14 mouse cellular contexts compared by ENCODE assay signal in genomic region chr12:54453343-54453742, GRCm38 (mm10).
DNase-seq lines count a peak whose midpoint lies in the region; ATAC-seq and TF ChIP-seq lines count a peak whose summit lies in the region.
"Had no signal": no experiment of that assay in that cellular context is flagged by ENCODE, and none has a peak within 500 bp of the region (broad histone marks: within the 10 kb centered on the region; RNA-seq: fewer than 3 reads in every experiment).

No protein-coding gene starts in this region.

- TF ChIP-seq POLR2A in bone marrow, adult 2 months (IDR thresholded peaks at IDR 0.05; ENCODE audit: borderline replicate concordance, control insufficient read depth, low read depth, low read length): no peak

- TF ChIP-seq CTCF in liver, postnatal 0 days (IDR thresholded peaks at IDR 0.05; ENCODE audit: low read depth): no peak
- no peak for TF ChIP-seq CTCF in bone marrow, adult 2 months (IDR thresholded peaks at IDR 0.05; ENCODE audit: control insufficient read depth, insufficient read depth, low read length)

- no peak overlapping the region for H3K27ac ChIP-seq in liver, postnatal 0 days (ENCODE audit: low read depth)
- H3K27ac ChIP-seq in liver, embryonic 11.5 days (ENCODE audit: low read depth, low read length): no peak overlapping the region
- H3K27ac ChIP-seq in bone marrow, adult 2 months (ENCODE audit: control insufficient read depth, insufficient read depth, low read depth, low read length, poor library complexity): 0 out of 2 replicates have a peak overlapping the region, but pooled peaks have one; percentile 15
- H3K27ac ChIP-seq in forebrain, embryonic 15.5 days (replicated peaks): no peak overlapping the region
- H3K27ac ChIP-seq: embryonic facial prominence, embryonic 13.5 days; layer of hippocampus, adult 2 months; limb, embryonic 13.5 days; midbrain, embryonic 12.5 days; neural tube, embryonic 15.5 days had no signal

- intact Hi-C loops in left cerebral cortex, postnatal 4 days (cut with DNase I): no loop called here

- no peak overlapping the region for H3K9ac ChIP-seq in liver, postnatal 0 days (replicated peaks)
- H3K9ac ChIP-seq in liver, embryonic 11.5 days (ENCODE audit: low read depth, low read length): no peak overlapping the region
- H3K9ac ChIP-seq in forebrain, embryonic 15.5 days (replicated peaks): no peak overlapping the region
- H3K9ac ChIP-seq: embryonic facial prominence, embryonic 13.5 days; limb, embryonic 13.5 days; midbrain, embryonic 12.5 days; neural tube, embryonic 15.5 days had no signal

- H3K4me2 ChIP-seq in liver, postnatal 0 days (ENCODE audit: low read depth, low read length): no peak overlapping the region
- no peak overlapping the region for H3K4me2 ChIP-seq in liver, embryonic 11.5 days
- H3K4me2 ChIP-seq in forebrain, embryonic 15.5 days (replicated peaks): no peak overlapping the region
- H3K4me2 ChIP-seq: embryonic facial prominence, embryonic 13.5 days; limb, embryonic 13.5 days; midbrain, embryonic 12.5 days; neural tube, embryonic 15.5 days had no signal

- no peaks in the 10 kb centered on the region for H3K27me3 ChIP-seq in liver, postnatal 0 days (ENCODE audit: insufficient read depth, low read length)
- no peaks in the 10 kb centered on the region for H3K27me3 ChIP-seq in liver, embryonic 11.5 days (replicated peaks; ENCODE audit: control insufficient read depth, insufficient read depth, low read length)
- H3K27me3 ChIP-seq in forebrain, embryonic 15.5 days: no peaks in the 10 kb centered on the region
- H3K27me3 ChIP-seq: embryonic facial prominence, embryonic 13.5 days; neural tube, embryonic 15.5 days had no signal

- peak; percentile 49 for DNase-seq in liver, postnatal 0 days
- DNase-seq in liver, embryonic 11.5 days (ENCODE audit: low spot score): no peak
- peak; percentile 48 for DNase-seq in heart, postnatal 4 days
- DNase-seq in right cerebral cortex, postnatal 14 days: no peak
- no peak for DNase-seq in left cerebral cortex, postnatal 4 days
- DNase-seq: cerebellum, adult 2 months had no signal

- H3K9me3 ChIP-seq in liver, postnatal 0 days (ENCODE audit: low read length): no peaks in the 10 kb centered on the region
- no peaks in the 10 kb centered on the region for H3K9me3 ChIP-seq in liver, embryonic 11.5 days (ENCODE audit: control insufficient read depth, low read length)
- H3K9me3 ChIP-seq in forebrain, embryonic 15.5 days: no peaks in the 10 kb centered on the region
- H3K9me3 ChIP-seq: embryonic facial prominence, embryonic 13.5 days; limb, embryonic 13.5 days; midbrain, embryonic 12.5 days; neural tube, embryonic 15.5 days had no signal

- TF ChIP-seq EP300 in liver, postnatal 0 days (IDR thresholded peaks at IDR 0.05; ENCODE audit: low read depth): no peak

- ATAC-seq in liver, postnatal 0 days: peak; percentile 66
- no peak for ATAC-seq in liver, embryonic 11.5 days (replicated peaks; ENCODE audit: low FRiP score)
- peak; percentile 83 for ATAC-seq in megakaryocyte, adult 5-6 weeks (ENCODE audit: poor library complexity, severe bottlenecking)
- no peak for ATAC-seq in forebrain, embryonic 15.5 days (replicated peaks)

- H3K4me1 ChIP-seq in liver, postnatal 0 days (ENCODE audit: insufficient read depth): peaks cover 5% of the 10 kb centered on the region
- H3K4me1 ChIP-seq in liver, embryonic 11.5 days (replicated peaks; ENCODE audit: control insufficient read depth, insufficient read depth, low read length): no peaks in the 10 kb centered on the region
- H3K4me1 ChIP-seq in bone marrow, adult 2 months (ENCODE audit: control insufficient read depth, insufficient read depth, low read length): peaks cover 4% of the 10 kb centered on the region; the same call in 1 of the 2 replicates
- H3K4me1 ChIP-seq in forebrain, embryonic 15.5 days: no peaks in the 10 kb centered on the region
- H3K4me1 ChIP-seq: midbrain, embryonic 12.5 days; neural tube, embryonic 15.5 days had no signal

- H3K36me3 ChIP-seq in liver, postnatal 0 days (replicated peaks; ENCODE audit: insufficient read depth, low read length): no peaks in the 10 kb centered on the region
- H3K36me3 ChIP-seq in liver, embryonic 11.5 days (ENCODE audit: control insufficient read depth, insufficient read depth, low read length): no peaks in the 10 kb centered on the region
- H3K36me3 ChIP-seq in forebrain, embryonic 15.5 days: no peaks in the 10 kb centered on the region
- H3K36me3 ChIP-seq: embryonic facial prominence, embryonic 13.5 days; limb, embryonic 13.5 days; midbrain, embryonic 12.5 days; neural tube, embryonic 15.5 days had no signal

- H3K4me3 ChIP-seq in liver, postnatal 0 days (ENCODE audit: low read depth, low read length): no peak overlapping the region
- H3K4me3 ChIP-seq in liver, embryonic 11.5 days (ENCODE audit: low read depth, low read length): no peak overlapping the region
- no peak overlapping the region for H3K4me3 ChIP-seq in bone marrow, adult 2 months (replicated peaks; ENCODE audit: control insufficient read depth, low read depth, low read length)
- H3K4me3 ChIP-seq in forebrain, embryonic 15.5 days: no peak overlapping the region
- H3K4me3 ChIP-seq: embryonic facial prominence, embryonic 13.5 days; layer of hippocampus, adult 2 months; limb, embryonic 13.5 days; midbrain, embryonic 12.5 days; neural tube, embryonic 15.5 days had no signal

- WGBS in liver, postnatal 0 days (ENCODE audit: insufficient replicate concordance): 59% methylated on average over 4 of the region's 4 CpGs
- 63% methylated on average over 4 of the region's 4 CpGs for WGBS in liver, embryonic 11.5 days
- WGBS in bone marrow, adult 2 months: 24% methylated on average over 4 of the region's 4 CpGs
- 86% methylated on average over 4 of the region's 4 CpGs for WGBS in forebrain, embryonic 15.5 days

Comparison
In these comparisons a context has a peak if more than half of its experiments do, and no peak if none do; other contexts are left out.
1. ATAC-seq: peak in liver, postnatal 0 days (single experiment) and megakaryocyte, adult 5-6 weeks (single experiment); none in liver, embryonic 11.5 days (single experiment) and forebrain, embryonic 15.5 days (single experiment).
2. DNase-seq: peak in liver, postnatal 0 days (single experiment) and heart, postnatal 4 days (single experiment); none in liver, embryonic 11.5 days (single experiment), right cerebral cortex, postnatal 14 days (single experiment) and left cerebral cortex, postnatal 4 days (single experiment).